Mouse (Mus musculus) lung, embryonic 14.5 days (tissue): ENCODE results near the gene Ifngr2. TPM values are rescaled to one million over a fixed set of nuclear protein-coding genes. Genes with fewer than 3 reads are reported as not detected.

Experiments used
- ATAC-seq: fragments of 200-750 bp; cut with Nextera tagmentation; 2 replicates; pipeline ENCODE4 v1.8.0; 2017; ENCODE audit warnings: mild to moderate bottlenecking, moderate TSS enrichment, moderate library complexity; ENCODE audit not compliant: insufficient read depth
- DNase-seq: peaks from one replicate; pipeline ENCODE4 v3.0.0-alpha.2; 2015
- H3K27ac ChIP-seq: fragments of 300-500 bp; sonication (generic); 2 replicates; pipeline ENCODE4 v1.5.1; 2014; ENCODE audit warnings: low read depth, mild to moderate bottlenecking, moderate library complexity
- H3K27me3 ChIP-seq: fragments of 300-500 bp; sonication (generic); 2 replicates; pipeline ENCODE4 v1.6.1; 2014; ENCODE audit warnings: low read length, control low read depth; ENCODE audit not compliant: insufficient read depth
- H3K36me3 ChIP-seq: fragments of 300-500 bp; sonication (generic); 2 replicates; pipeline ENCODE4 v1.6.1; 2014; ENCODE audit warnings: control low read depth; ENCODE audit not compliant: insufficient read depth
- H3K4me1 ChIP-seq: fragments of 300-500 bp; sonication (generic); 2 replicates; pipeline ENCODE4 v1.6.1; 2014; ENCODE audit warnings: antibody characterized with exemption, control low read depth; ENCODE audit not compliant: insufficient read depth
- H3K4me2 ChIP-seq: fragments of 300-500 bp; sonication (generic); 2 replicates; pipeline ENCODE4 v1.6.1; 2014; ENCODE audit warnings: mild to moderate bottlenecking
- H3K4me3 ChIP-seq: fragments of 300-500 bp; sonication (generic); 2 replicates; pipeline ENCODE4 v1.5.1; 2014; ENCODE audit warnings: low read depth, low read length
- H3K9ac ChIP-seq: fragments of 300-500 bp; sonication (generic); 2 replicates; pipeline ENCODE4 v1.6.1; 2014
- H3K9me3 ChIP-seq: fragments of 300-500 bp; sonication (generic); 2 replicates; pipeline ENCODE4 v1.6.1; 2016; ENCODE audit warnings: low read depth, low read length, control low read depth
- CTCF ChIP-seq: IDR thresholded peaks from 2 replicates; pipeline ENCODE4 v1.5.1; 2016; ENCODE audit warnings: antibody characterized with exemption, low read depth
- WGBS: fragments of 180-500 bp; shearing (Covaris S2); extraction: QIAGEN DNeasy Blood & Tissue Kit; methylation state at CpG from one replicate; pipeline ENCODE4 v1.1.7; 2014; 5-methylcytosine and 5-hydroxymethylcytosine counted together
- polyA plus RNA-seq: library from polyadenylated mRNA; unstranded; fragments of >200 nt; fragmentation: Nextera tagmentation; extraction: Ambion mirVana; gene quantifications from 2 replicates; pipeline ENCODE4 v1.2.1, GENCODE M21; 2014

Ifngr2 gene
- polyA plus RNA-seq, 1 experiment from 2014 or later, result 47.7 TPM

GRCm38 (mm10) chr16:91595076-91595475 is 48.2 kb downstream of the Ifngr2 start:
- Histone ChIP-seq H3K9me3 (no peaks in the 10 kb centered on the region), H3K36me3 (no peaks in the 10 kb centered on the region), H3K27me3 (no peaks in the 10 kb centered on the region), H3K9ac (no peak overlapping the region), H3K4me2 (no peak overlapping the region), H3K4me1 (peaks cover 7% of the 10 kb centered on the region), H3K4me3 (no peak overlapping the region), H3K27ac (no peak overlapping the region)
- no peak for TF ChIP-seq CTCF
- DNase-seq (no peak), ATAC-seq (no peak)
- 81% methylated on average over 6 of the region's 6 CpGs for WGBS

- WGBS, result 15% methylated on average over 9 of the region's 9 CpGs
- Histone ChIP-seq H3K4me1 (peaks cover 7% of the 10 kb centered on the region), H3K4me3 (peak overlapping the region; percentile 81), H3K27ac (no peak overlapping the region), H3K4me2 (peak overlapping the region; percentile 87), H3K9ac (peak overlapping the region; percentile 74), H3K27me3 (no peaks in the 10 kb centered on the region), H3K9me3 (no peaks in the 10 kb centered on the region), H3K36me3 (no peaks in the 10 kb centered on the region)
- no peak for ATAC-seq
- TF ChIP-seq CTCF, result no peak
- DNase-seq, result no peak
Observed at GRCm38 (mm10) chr16:91596397-91596778, 49.5 kb downstream of the Ifngr2 start.

- DNase-seq (peak; percentile 54), ATAC-seq (no peak; the same call in none of the 2 replicates)
- WGBS, result under 1% methylated on average over 75 of the region's 75 CpGs
- H3K27ac ChIP-seq, result no peak overlapping the region
- H3K9ac ChIP-seq, result peak overlapping the region; percentile 74
- H3K36me3 ChIP-seq, result no peaks in the 10 kb centered on the region
- no peaks in the 10 kb centered on the region for H3K9me3 ChIP-seq
- peak overlapping the region; percentile 87 for H3K4me2 ChIP-seq
- no peak for TF ChIP-seq CTCF
- H3K4me3 ChIP-seq, result peak overlapping the region; percentile 81
- H3K27me3 ChIP-seq, result no peaks in the 10 kb centered on the region
- peaks cover 7% of the 10 kb centered on the region for H3K4me1 ChIP-seq
Observed at GRCm38 (mm10) chr16:91596779-91597671, 50.2 kb downstream of the Ifngr2 start.

GRCm38 (mm10) chr16:91597672-91598010 is 50.8 kb downstream of the Ifngr2 start, which contains the start of gene Tmem50b:
Gene Tmem50b, minus strand, starts transcription at chr16:91597800.
- Histone ChIP-seq H3K4me2 (peak within 1 kb of the TSS; percentile 87), H3K36me3 (no peaks in the 10 kb centered on the region), H3K9me3 (no peaks in the 10 kb centered on the region), H3K27ac (no peak within 1 kb of the TSS), H3K27me3 (no peaks in the 10 kb centered on the region), H3K4me3 (peak within 1 kb of the TSS; percentile 81), H3K4me1 (peaks cover 7% of the 10 kb centered on the region), H3K9ac (peak within 1 kb of the TSS; percentile 74)
- ATAC-seq (peak; percentile 99), DNase-seq (peak; percentile 99)
- WGBS, result 1% methylated on average over 34 of the region's 34 CpGs
- no peak for TF ChIP-seq CTCF

GRCm38 (mm10) chr16:91599242-91599641 is 52.4 kb downstream of the Ifngr2 start:
- DNase-seq (no peak), ATAC-seq (no peak)
- H3K36me3 ChIP-seq, result no peaks in the 10 kb centered on the region
- peaks cover 7% of the 10 kb centered on the region for H3K4me1 ChIP-seq
- no peaks in the 10 kb centered on the region for H3K27me3 ChIP-seq
- H3K9ac ChIP-seq, result no peak overlapping the region
- no peaks in the 10 kb centered on the region for H3K9me3 ChIP-seq
- no peak overlapping the region for H3K4me3 ChIP-seq
- TF ChIP-seq CTCF, result peak; percentile 38
- no peak overlapping the region for H3K4me2 ChIP-seq
- H3K27ac ChIP-seq, result no peak overlapping the region

GRCm38 (mm10) chr16:91601081-91601480 is 54.2 kb downstream of the Ifngr2 start:
- Histone ChIP-seq H3K9ac (no peak overlapping the region), H3K36me3 (no peaks in the 10 kb centered on the region), H3K4me1 (peaks cover 7% of the 10 kb centered on the region), H3K27me3 (no peaks in the 10 kb centered on the region), H3K4me2 (no peak overlapping the region), H3K9me3 (no peaks in the 10 kb centered on the region), H3K4me3 (no peak overlapping the region), H3K27ac (no peak overlapping the region)
- no peak for DNase-seq
- ATAC-seq, result no peak
- 42% methylated on average over 4 of the region's 4 CpGs for WGBS
- TF ChIP-seq CTCF, result no peak

- DNase-seq, result no peak
- Histone ChIP-seq H3K4me1 (peaks cover 2% of the 10 kb centered on the region; the same call in 1 of the 2 replicates), H3K4me3 (no peak overlapping the region), H3K27me3 (no peaks in the 10 kb centered on the region), H3K36me3 (no peaks in the 10 kb centered on the region), H3K9me3 (no peaks in the 10 kb centered on the region), H3K27ac (no peak overlapping the region), H3K4me2 (no peak overlapping the region), H3K9ac (no peak overlapping the region)
- 48% methylated on average over 9 of the region's 9 CpGs for WGBS
- no peak for TF ChIP-seq CTCF
- ATAC-seq, result no peak
Observed at GRCm38 (mm10) chr16:91601693-91602092, 54.8 kb downstream of the Ifngr2 start.
